Mouse (Mus musculus) erythroblast, embryonic 14.5 days (primary cell): Measurements from ENCODE around the gene Acp5.

Source experiments
- GATA1 ChIP-seq: IDR thresholded peaks from 2 replicates; pipeline ENCODE4 v1.6.1; 2012; ENCODE audit warnings: low read length, inconsistent platforms, mixed read lengths
- TAL1 ChIP-seq: IDR thresholded peaks from 3 replicates; pipeline ENCODE4 v1.6.1; 2012; ENCODE audit warnings: low read length, inconsistent platforms, mixed read lengths

DNA sequence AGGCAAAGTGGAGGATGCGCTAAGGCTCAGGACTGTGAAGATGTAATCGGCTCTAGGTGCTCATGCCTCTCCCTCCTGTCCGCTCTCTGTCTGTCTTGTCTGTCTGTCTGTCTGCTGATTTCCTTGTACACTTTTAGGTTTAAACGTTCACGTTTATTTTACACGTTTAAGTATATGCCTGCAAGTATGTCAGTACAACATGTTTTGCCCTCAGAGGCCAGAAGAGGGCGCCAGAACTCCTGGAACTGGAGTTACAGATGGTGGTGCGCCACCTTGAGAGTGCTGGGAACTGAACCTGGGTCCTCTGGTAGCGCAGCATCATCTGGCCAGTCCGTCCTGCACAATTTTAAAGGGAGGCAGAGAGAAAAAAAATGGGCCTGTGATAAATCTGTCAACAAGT is 31.2 kb upstream of the Acp5 start:
- TF ChIP-seq GATA1 = no peak
- no peak for TF ChIP-seq TAL1
